Mouse (Mus musculus): Measurements from ENCODE around the gene Ntf5. TPM values are rescaled to one million over a fixed set of nuclear protein-coding genes. Genes with fewer than 3 reads are reported as not detected.

Gene Ntf5
- total and polyA plus RNA-seq, 2 experiments from 2014 or later = not detected

GRCm38 (mm10) chr7:45437521-45438276, 24.2 kb downstream of the Ntf5 start, which contains the start of gene Ruvbl2:
Ruvbl2 (minus strand) TSS chr7:45438096.
- WGBS = 25% methylated on average over 19 of the region's 19 CpGs
- no peaks in the 10 kb centered on the region for H3K9me3 ChIP-seq (ENCODE audit: low read length)
- 0 out of 2 replicates have a peak within 1 kb of the TSS, but pooled peaks have one; percentile 19 for H3K9ac ChIP-seq (replicated peaks; ENCODE audit: low read length, poor library complexity, severe bottlenecking)
- TF ChIP-seq CTCF (IDR thresholded peaks at IDR 0.05) = peak; percentile 22; the same call in 1 of the 2 replicates
- no peak within 1 kb of the TSS for H3K4me3 ChIP-seq (ENCODE audit: low read depth, low read length)
- peak within 1 kb of the TSS; percentile 21 for H3K4me2 ChIP-seq (ENCODE audit: low read depth, low read length, poor library complexity, severe bottlenecking)
- H3K4me1 ChIP-seq (ENCODE audit: insufficient read depth, low read length) = peaks cover 15% of the 10 kb centered on the region; the same call in 1 of the 2 replicates
- no peak within 1 kb of the TSS for H3K27ac ChIP-seq (ENCODE audit: low read depth, low read length)
- H3K27me3 ChIP-seq (ENCODE audit: insufficient read depth, low read length) = no peaks in the 10 kb centered on the region
- no peak for DNase-seq (ENCODE audit: low spot score)
- peaks cover 10% of the 10 kb centered on the region for H3K36me3 ChIP-seq (ENCODE audit: insufficient read depth, low read length)
- no peak for ATAC-seq (ENCODE audit: low FRiP score)

DNA sequence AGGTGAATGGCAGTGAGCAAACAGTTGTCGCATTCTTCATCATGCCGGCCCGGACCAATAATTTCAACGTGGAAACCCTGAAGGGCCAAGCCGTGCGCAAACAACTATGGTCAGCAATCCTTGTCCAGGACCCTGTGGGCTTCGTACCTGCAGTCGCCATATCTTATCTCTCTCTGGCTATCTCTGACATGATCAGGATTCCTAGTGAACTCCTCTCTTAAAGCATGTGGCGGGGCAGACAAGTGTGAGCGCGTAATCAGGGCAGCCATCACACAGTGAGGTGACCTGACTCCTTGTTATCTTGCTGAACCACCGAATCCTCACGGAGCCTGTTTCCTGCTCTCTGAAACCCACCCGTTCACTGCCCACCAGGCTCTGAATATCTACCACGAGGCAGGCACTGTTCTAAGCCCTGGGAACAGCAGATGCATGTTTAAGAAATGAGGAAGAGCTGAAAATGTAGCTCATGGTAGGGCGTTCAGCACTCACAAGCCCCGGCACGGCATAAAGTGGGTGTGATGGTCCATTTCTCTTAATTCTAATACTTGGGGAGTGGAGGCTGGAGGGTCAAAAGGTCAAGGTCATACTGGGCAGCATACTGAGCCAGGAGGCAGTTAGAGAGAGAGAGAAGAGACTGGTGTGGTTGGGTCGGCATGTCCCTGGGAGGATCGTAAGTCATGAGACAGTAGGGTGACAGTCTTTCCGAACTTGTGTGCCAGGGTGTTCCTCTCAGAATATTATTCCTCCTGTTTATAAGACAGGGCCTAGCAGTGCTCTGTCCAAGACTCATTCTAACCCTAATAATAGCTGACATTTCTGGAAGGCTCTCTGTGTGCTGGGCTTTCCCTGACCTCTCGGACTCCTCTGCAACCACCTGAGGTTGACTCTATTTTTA, 30.3 kb downstream of the Ntf5 start:
- no peak overlapping the region for H3K4me2 ChIP-seq (ENCODE audit: low read depth, low read length, poor library complexity, severe bottlenecking)
- peaks cover 32% of the 10 kb centered on the region for H3K36me3 ChIP-seq (ENCODE audit: insufficient read depth, low read length)
- H3K4me1 ChIP-seq (ENCODE audit: insufficient read depth, low read length) = no peaks in the 10 kb centered on the region
- H3K27me3 ChIP-seq (ENCODE audit: insufficient read depth, low read length) = no peaks in the 10 kb centered on the region
- no peak for TF ChIP-seq CTCF (IDR thresholded peaks at IDR 0.05)
- no peaks in the 10 kb centered on the region for H3K9me3 ChIP-seq (ENCODE audit: low read length)
- ATAC-seq (ENCODE audit: low FRiP score) (no peak), DNase-seq (ENCODE audit: low spot score) (no peak)
- H3K4me3 ChIP-seq (ENCODE audit: low read depth, low read length) = no peak overlapping the region
- no peak overlapping the region for H3K27ac ChIP-seq (ENCODE audit: low read depth, low read length)
- no peak overlapping the region for H3K9ac ChIP-seq (replicated peaks; ENCODE audit: low read length, poor library complexity, severe bottlenecking)
- WGBS = 92% methylated on average over 22 of the region's 22 CpGs

GRCm38 (mm10) chr7:45446589-45446988, 33.1 kb downstream of the Ntf5 start:
- Histone ChIP-seq H3K9me3 (ENCODE audit: low read length) (no peaks in the 10 kb centered on the region), H3K36me3 (ENCODE audit: insufficient read depth, low read length) (peaks cover 23% of the 10 kb centered on the region), H3K27ac (ENCODE audit: low read depth, low read length) (no peak overlapping the region), H3K4me1 (ENCODE audit: insufficient read depth, low read length) (no peaks in the 10 kb centered on the region), H3K4me3 (ENCODE audit: low read depth, low read length) (no peak overlapping the region), H3K9ac (replicated peaks; ENCODE audit: low read length, poor library complexity, severe bottlenecking) (no peak overlapping the region), H3K27me3 (ENCODE audit: insufficient read depth, low read length) (no peaks in the 10 kb centered on the region), H3K4me2 (ENCODE audit: low read depth, low read length, poor library complexity, severe bottlenecking) (no peak overlapping the region)
- ATAC-seq (ENCODE audit: low FRiP score) (no peak), DNase-seq (ENCODE audit: low spot score) (no peak)
- no peak for TF ChIP-seq CTCF (IDR thresholded peaks at IDR 0.05)

- no peaks in the 10 kb centered on the region for H3K27me3 ChIP-seq (ENCODE audit: insufficient read depth, low read length)
- H3K27ac ChIP-seq (ENCODE audit: low read depth, low read length) = no peak overlapping the region
- H3K4me3 ChIP-seq (ENCODE audit: low read depth, low read length) = no peak overlapping the region
- peak; percentile 70 for TF ChIP-seq CTCF (IDR thresholded peaks at IDR 0.05)
- H3K36me3 ChIP-seq (ENCODE audit: insufficient read depth, low read length) = peaks cover 23% of the 10 kb centered on the region
- H3K9ac ChIP-seq (replicated peaks; ENCODE audit: low read length, poor library complexity, severe bottlenecking) = no peak overlapping the region
- no peaks in the 10 kb centered on the region for H3K4me1 ChIP-seq (ENCODE audit: insufficient read depth, low read length)
- DNase-seq (ENCODE audit: low spot score) (peak; percentile 55), ATAC-seq (ENCODE audit: low FRiP score) (no peak)
- WGBS = 42% methylated on average over 11 of the region's 11 CpGs
- no peaks in the 10 kb centered on the region for H3K9me3 ChIP-seq (ENCODE audit: low read length)
- H3K4me2 ChIP-seq (ENCODE audit: low read depth, low read length, poor library complexity, severe bottlenecking) = no peak overlapping the region
These were observed 34.0 kb downstream of the Ntf5 start for GRCm38 (mm10) chr7:45447325-45447990.

- Histone ChIP-seq H3K27ac (ENCODE audit: low read depth, low read length) (no peak overlapping the region), H3K4me1 (ENCODE audit: insufficient read depth, low read length) (no peaks in the 10 kb centered on the region), H3K4me2 (ENCODE audit: low read depth, low read length, poor library complexity, severe bottlenecking) (no peak overlapping the region), H3K4me3 (ENCODE audit: low read depth, low read length) (no peak overlapping the region), H3K9me3 (ENCODE audit: low read length) (no peaks in the 10 kb centered on the region), H3K9ac (replicated peaks; ENCODE audit: low read length, poor library complexity, severe bottlenecking) (no peak overlapping the region), H3K36me3 (ENCODE audit: insufficient read depth, low read length) (peaks cover 20% of the 10 kb centered on the region), H3K27me3 (ENCODE audit: insufficient read depth, low read length) (no peaks in the 10 kb centered on the region)
- no peak for DNase-seq (ENCODE audit: low spot score)
- TF ChIP-seq CTCF (IDR thresholded peaks at IDR 0.05) = no peak
- WGBS = 96% methylated on average over 1 of the region's 1 CpGs
- no peak for ATAC-seq (ENCODE audit: low FRiP score)
These were observed 36.5 kb downstream of the Ntf5 start for GRCm38 (mm10) chr7:45449974-45450373.

Data from midbrain, postnatal 0 days (tissue).